Mouse (Mus musculus): ENCODE measurements around the gene Snca. TPM values are rescaled to one million over a fixed set of nuclear protein-coding genes. Genes with fewer than 3 reads are reported as not detected.

Gene Snca
- 236 and 249 TPM in 2 replicates for polyA plus RNA-seq (2012; rRNA removed)

DNA sequence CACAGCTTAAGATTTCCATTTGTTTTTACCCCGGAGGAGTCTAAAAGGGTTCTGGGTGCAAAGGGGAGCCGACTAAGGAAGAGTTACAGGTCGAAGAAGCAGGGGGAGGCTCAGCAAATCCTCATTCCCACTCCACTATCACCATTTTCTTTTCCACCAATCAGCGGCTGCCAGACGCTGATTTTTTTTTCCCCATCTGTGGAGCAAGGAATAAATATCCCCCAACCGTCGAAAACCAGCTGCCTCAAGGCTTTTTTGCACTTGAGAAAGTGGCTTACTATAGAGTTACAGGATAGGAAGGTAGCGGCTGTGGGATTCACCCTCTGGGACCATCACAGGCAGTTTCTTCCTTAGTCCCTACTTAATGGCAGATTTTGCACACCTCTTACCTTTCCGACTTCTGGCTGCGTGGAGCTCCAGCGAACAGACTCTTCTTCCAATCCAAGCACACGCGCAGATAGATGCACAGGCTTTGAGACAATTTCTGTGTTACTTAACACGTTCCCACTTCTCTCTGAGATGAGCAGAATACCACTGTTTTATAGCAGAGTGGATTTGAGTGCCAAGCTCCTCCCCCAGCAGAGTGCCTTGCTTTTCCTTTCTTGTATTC lies at the start of gene Snca:
Snca (minus strand) TSS at position 574 of the 610 bp plus-strand sequence.

Other genes with a start within 250 kb of the Snca start
- 1.1 and 1.2 TPM in 2 replicates for gene Mmrn1, start 95.1 kb upstream of the Snca start, polyA plus RNA-seq (2012; rRNA removed)

Measured in central nervous system, embryonic 18 days (tissue).